Mouse (Mus musculus): ENCODE data around the gene Rpl22l1.
A peak's percentile ranks its signal among the peaks of the same experiment; 100 is the strongest.
"Not testable (repeated sequence)": the region's sequence is repeated elsewhere in the genome, so short reads cannot be mapped to it uniquely, and the experiment has no call there.

The Rpl22l1 gene

DNA sequence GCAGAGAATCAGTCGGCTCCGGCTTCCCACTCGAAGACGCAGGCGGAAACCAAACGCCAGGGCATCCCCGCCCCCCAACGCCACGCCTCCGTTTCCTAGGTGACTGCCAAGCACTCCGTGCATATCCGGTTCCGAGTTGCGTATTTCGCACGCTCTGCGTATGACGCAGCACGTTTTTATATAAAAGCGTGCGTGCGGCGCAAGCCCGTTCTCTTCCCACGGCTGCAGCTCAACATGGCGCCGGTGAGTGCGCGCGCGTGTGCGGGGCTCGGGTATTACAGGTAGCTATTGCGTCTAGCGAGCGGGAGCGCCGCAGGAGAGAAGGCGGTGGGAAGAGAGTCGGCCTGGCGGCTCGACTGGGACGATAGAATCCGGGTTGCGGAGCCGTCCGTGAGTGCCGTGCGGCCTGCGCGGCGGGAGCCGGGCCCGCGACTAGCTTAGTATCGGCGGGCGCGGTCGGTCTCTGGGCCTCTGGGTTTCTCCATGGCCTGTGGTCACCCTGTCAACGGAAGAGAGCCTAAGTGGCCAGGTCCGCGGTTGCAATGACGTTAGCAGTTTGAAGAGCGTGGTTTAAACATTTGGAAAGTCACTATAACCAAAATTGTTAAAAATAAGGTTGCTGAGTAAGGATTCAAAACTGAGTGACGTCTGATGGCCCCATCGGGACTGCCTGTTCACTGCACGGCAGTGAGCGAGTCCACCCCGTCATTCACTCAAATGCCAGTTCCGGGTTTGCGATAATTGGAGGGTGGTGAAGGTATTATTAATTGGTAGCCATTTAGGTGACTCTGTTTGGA lies at the start of gene Rpl22l1:
Gene Rpl22l1, plus strand, starts transcription at position 136 of the 797 bp plus-strand sequence.
- peak; percentile 94 for DNase-seq (ENCODE audit: low spot score)

DNA sequence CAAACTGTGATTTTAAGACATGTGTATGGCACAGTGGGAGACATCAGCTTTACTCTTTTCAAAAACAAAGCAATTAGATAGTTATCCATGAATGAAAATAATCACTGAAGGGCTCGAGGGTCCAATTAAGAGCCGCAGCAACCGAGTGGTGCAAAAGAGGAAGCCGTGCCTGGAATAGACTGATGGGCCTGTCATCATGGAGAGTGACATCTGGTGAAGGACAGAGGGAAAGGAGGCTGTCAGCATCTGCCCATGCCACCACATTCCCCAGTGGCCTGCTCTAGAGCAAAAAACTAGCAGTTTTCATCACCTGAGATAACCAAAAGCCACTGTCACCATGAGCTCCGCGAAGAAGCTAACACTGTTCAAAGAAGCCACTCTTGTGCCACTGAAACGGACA lies 49.8 kb upstream of the Rpl22l1 start:
- no peak for DNase-seq (ENCODE audit: low spot score)

DNA sequence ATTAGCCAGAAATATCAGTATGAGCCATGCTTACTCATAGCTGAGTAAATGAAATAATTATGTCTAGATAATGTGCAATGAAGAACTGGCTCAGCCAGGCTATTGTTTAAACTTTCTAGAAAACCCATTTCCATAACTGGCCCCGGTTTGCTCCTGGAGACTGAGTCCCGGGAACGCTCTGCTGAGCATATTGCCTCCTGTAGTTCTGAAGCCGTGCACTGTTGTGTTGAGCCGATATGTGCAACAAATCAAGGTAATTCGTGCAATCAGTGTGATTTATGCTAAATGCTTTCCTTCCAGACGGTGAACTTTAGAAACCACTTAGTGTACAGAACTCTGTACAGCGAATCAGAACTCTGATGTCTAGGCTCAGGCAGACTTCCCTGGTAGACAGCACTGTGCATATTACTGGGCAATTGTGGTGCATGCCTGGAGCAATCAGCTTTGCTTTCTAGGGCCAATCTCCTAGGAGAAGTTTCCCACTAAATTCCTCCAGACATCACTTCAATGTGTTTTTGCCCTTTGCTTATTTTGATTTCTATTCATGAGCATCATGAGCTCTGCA lies 43.9 kb upstream of the Rpl22l1 start:
- no peak for DNase-seq (ENCODE audit: low spot score)

DNA sequence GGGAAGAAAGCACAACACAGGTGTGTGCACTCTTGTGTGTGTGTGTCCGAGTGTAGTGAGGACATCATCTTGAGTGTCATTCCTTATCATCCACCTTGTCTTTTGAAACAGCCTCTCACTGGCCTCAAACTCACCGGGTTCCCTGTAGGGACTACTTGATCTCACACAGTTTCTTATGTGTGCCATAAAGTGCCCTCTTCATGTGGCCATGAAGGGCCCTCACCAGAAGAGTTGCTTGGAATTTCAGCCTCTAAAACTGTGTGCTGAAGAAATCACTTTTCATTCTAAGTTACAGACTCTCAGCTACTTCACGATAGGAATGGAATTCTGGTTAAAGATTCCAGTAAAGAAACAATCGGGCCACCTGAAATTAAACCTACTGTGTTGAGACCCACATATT lies 38.3 kb upstream of the Rpl22l1 start:
- DNase-seq (ENCODE audit: low spot score), result no peak

DNA sequence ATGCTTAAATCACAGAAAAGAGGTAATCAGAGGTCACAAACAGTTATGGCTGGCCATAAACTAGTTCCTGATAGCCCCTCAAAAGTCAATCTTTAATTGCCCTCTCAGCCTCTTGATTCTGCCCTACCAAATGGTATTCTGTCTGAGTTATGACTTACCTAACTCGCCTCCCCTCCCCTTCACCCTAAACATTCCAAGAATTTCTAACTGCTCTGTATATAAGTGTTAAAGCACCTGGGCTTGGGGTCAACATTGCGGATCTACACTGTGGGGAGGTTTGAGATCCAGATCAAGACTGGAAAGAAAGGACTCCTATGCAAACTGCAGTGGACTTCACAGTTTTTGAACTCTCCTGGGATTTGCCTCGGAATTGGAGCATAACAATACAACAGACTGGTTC lies 37.0 kb upstream of the Rpl22l1 start:
- DNase-seq (ENCODE audit: low spot score), result no peak

DNA sequence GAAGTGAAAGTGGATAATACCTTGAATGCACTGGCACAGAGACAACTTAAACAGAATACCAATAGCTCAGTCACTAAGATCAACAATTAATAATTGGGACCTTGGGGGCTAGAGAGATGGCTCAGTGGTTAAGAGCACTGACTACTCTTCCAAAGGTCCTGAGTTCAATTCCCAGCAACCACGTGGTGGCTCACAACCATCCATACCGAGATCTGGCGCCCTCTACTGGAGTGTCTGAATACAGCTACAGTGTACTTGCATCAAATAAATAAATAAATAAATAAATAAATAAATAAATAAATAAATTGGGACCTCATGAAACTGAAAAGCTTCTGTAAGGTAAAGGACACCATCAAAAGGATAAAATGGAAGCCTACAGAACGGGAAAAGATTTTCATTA lies 32.3 kb upstream of the Rpl22l1 start:
- DNase-seq (ENCODE audit: low spot score), result not testable (repeated sequence)

DNA sequence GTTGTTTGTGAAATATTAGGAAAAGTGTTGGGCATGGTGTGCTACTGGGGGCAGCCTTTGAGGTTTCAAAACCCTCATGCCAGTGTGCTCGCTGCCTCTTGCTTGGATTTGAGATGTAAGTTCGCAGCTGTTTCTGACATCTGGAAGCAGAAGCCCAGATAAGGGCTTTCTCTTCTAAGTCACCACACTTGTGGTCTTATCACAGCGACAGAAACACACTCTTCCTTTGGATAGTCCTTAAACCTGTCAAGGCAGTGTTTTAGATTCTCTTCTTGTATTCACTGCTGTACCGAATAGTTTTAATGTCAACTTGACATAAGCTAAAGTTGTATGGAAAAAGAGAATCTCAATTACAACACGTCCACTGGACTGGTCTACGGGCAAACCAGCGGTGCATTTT lies 29.9 kb upstream of the Rpl22l1 start:
- DNase-seq (ENCODE audit: low spot score), result no peak

DNA sequence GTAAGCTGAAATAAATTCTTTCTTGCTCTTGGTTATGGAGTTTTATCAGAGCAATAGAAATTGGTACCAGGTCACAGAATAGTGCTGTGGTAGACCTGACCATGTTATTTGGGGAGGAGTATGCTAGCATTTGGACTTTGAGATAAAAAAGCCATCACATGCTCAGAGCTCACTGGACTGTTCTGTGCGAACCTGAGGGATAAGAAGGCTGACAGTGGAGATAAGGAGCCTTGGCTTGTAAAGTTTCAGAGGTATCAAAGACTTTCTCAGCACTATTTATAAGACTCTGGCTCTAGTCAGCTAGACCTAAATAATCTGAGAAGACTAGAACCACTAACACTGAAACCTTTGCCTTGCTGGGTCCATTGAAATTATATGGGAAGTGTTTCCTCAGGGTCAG lies 29.3 kb upstream of the Rpl22l1 start:
- no peak for DNase-seq (ENCODE audit: low spot score)

DNA sequence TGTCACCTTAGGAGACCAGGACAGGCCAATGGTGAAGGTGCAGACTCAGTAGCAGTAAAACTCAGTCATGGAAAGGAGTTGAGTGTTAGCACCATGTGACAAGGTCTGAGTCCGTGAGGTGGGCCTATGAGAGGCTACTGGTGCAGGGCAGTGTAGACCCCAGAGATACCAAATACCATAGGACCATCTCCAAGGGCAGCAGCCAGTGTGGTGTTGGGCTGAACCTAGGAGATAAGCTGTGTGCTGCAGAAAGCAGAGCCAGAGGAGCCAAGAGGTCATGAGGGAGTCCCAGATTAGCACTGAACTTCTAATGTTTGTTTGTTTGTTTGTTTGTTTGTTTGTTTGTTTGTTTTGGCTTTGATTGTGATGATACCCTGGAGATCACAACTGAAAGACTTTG lies 28.7 kb upstream of the Rpl22l1 start:
- no peak for DNase-seq (ENCODE audit: low spot score)

DNA sequence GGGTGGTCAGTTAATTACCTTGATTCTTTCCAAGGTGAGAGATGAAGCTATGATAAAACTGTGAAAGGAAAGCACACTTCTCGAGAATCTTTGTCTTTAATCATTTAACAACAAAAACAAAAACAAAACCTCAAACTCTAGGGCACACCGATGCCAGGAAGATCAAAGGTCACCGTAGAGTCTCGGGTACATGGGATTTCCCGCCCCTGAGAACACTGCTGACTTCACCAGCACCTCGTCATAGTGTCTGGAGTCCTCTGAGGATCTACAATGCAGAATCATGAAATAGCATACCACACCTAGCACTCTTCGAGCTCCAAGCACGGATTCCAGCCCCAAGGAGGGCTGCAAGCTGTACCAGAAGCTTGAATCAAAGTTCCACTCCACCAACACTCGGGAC lies 24.7 kb upstream of the Rpl22l1 start:
- DNase-seq (ENCODE audit: low spot score), result no peak

DNA sequence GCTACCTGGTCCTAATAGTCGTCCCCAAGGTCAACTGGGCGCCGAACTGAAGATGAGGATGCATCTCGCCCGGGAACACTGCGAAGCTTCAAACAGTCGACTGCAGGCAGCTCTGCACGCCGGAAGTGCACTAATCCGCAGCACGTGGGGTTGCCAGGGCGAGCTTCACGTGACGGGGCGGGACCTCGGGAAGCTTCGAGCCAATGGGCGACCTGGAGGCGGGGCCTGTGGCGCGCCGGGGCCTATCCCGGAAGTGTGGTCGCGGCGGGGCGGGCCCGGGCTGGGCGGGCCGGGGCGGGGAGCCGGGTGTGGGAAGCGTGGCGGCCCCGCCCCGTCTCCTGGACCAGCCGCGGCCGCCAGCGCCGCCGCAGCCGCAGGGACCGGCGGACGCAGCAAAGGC lies 24.2 kb upstream of the Rpl22l1 start, which contains the start of gene Eif5a2:
Gene Eif5a2, plus strand, starts transcription at position 283 of the 400 bp plus-strand sequence.
- DNase-seq (ENCODE audit: low spot score), result peak; percentile 69

DNA sequence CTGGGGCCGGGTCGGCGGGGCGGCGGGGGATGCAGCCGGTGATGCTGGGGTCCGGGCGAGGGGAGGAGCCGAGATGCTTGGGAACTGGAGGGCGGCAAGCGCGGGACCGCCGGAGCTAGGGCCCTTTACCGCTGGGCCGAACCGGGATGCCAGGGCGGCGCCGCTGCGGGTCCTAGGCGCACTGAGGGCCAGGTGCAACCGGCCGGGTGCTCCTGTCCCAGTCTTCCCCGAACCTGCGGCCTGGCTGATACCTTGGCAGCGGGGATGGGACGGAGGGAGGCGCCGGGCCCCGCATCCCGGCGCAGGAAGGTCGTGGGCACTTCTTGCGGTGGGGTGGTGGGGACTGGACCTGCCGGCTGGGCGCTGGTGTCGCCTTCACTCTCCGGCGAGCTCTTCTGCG lies 23.8 kb upstream of the Rpl22l1 start:
- DNase-seq (ENCODE audit: low spot score), result peak; percentile 6

DNA sequence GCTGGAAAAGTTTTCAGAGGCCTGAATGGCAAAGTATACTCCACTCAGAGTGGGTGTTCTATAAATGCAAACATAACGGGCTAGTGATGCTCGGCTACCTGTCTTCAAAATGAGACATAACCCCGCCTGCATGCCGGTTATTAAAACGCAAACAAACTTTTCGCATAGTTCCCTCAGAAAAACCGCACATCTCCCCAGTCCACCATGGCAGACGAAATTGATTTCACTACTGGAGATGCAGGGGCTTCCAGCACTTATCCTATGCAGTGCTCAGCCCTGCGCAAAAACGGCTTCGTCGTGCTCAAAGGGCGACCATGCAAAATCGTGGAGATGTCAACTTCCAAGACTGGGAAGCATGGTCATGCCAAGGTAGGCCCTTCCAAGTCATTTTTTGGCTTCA lies 23.4 kb upstream of the Rpl22l1 start:
- no peak for DNase-seq (ENCODE audit: low spot score)

DNA sequence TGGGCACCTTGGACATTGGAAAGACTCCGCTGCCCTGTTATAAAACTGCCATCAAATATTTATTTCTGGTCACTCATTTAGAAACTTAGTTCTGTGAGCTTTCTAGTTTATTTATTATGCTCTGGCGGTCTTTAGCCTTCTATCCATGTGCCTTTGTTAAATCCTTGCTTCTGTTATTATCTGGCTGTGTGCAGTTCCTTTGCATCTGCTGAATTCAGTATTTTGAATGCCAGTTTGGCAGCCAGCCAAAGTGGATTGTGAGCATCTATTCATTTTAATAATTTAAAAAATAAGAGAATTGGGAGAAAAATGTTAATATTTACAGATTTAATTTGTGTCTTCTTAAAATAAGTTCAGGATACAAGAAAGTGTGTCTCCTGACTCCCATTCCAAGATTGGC lies 21.1 kb upstream of the Rpl22l1 start:
- DNase-seq (ENCODE audit: low spot score), result no peak

DNA sequence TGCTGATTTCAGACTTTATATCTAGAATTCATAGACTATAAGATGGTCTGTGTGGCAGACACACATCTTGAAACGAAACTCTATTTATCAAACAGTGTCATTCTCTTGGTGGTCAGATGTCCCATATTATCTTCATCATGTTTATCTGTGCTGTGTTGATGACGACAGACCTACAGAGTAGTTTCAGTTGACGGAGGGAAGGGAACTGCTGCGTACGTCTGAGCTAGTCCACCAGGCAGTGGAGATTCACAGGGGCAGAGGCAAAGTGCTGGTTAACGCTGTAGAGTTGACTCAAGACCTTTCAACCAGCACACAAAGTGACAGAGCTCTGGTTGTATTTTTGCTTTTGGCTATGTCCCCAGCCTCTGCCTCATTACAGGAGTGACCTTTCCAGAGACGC lies 10.4 kb upstream of the Rpl22l1 start:
- DNase-seq (ENCODE audit: low spot score), result no peak

DNA sequence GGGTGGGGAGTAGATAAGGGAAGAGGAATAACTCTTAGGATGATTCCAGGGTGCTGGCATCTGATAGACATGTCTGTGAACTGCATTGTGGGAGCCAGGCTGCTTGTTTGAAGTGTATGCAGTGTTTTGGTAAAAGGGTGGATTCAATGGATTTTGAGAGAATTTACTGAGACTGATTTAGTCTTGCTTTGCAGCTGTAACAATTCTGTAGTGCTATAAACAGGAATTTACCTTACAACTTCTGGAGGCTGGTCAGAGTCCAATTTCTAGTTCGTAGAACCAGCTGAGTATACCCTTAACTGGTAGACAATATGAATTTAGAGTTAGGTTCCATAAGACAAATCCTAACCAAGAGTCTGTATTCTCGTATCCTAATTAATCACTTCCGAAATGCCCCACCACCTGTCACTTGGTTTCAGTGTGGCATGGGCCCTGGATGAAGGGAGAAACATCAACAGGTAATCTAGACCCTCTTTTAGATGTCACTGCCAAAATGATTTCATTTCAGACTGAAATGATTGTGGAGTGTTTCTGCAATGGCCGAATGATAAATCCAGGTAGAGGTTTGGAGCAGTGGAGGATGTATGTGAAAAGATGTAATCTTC lies 2.9 kb downstream of the Rpl22l1 start:
- no peak for DNase-seq (ENCODE audit: low spot score)

DNA sequence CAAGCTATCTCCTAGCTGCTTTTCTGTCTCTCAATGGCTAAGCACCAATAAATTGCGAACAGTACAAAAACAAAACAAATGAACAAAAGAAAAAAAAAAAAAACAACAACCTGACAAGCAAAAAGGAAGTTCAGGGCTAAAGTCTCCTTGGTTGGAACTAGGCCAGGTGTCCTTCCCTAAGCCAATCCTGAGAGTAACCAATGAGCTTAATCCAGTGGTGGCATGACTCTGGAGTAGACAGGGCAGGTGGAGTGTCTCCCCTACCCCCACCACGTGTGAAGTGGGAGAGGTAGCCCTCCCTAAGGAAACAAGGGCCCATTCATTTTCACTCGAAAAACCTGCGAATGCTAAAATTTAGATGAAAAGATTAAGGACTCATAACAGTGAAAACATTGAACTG lies 6.2 kb downstream of the Rpl22l1 start:
- no peak for DNase-seq (ENCODE audit: low spot score)

DNA sequence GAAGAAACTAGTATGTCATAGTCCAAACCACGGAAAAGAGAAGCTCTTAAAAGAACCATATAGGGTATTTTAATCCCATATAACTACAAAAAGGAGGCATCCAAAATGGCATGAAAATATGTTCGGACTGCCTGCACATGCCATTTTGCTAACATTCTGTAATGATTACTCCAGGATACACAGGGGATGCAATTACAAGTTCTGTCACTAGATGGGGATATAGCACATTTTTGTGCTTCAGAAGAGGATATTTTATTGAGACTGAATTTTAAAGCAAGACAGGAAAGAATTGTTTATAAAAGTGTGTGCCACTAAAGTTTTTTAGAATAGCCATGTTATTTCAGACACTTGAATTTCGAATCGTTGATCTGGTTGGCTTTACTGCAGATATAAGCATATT lies 9.1 kb downstream of the Rpl22l1 start:
- DNase-seq (ENCODE audit: low spot score), result no peak

DNA sequence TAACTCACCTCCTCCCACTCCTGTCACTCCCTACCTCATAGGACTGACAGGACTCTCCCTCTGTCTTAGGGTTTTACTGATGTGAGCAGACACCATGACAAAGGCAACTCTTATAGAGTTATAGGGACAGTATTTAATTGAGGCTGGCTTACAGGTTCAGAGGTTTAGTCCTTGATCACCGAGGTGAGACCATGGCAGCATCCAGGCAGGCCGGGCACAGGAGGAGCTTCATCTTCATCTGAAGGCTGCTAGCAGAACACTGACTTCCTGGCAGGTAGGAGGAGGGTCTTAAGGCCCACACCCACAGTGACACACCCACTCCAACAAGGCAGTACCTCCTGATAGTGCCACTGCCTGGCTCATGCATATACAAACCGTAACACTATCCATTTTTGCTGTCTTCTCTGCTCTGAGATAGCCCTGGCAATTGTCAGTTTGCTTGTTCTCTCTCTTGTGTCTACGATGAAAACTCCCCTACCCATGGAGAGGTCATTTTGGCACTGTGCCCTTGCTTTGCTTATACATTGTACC lies 10.8 kb downstream of the Rpl22l1 start:
- DNase-seq (ENCODE audit: low spot score), result no peak

DNA sequence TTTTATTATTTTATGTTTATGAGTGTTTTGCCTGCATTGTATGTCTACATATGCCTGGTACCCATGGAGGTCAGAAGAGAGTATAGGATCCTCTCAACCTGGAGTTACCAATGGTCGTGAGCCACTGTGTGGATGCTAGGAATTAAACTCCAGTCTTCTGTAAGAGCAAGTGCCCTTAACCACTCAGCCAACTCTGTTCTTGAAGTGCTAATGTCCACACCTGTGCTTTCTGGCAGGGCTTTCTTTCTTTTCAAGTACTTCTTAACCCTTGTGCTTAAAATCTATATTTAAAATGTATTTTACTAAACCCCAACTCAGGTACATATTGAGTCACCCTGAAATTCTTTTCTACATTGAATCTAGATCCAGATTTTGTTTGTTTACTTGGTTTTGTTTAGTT lies 21.0 kb downstream of the Rpl22l1 start:
- no peak for DNase-seq (ENCODE audit: low spot score)

DNA sequence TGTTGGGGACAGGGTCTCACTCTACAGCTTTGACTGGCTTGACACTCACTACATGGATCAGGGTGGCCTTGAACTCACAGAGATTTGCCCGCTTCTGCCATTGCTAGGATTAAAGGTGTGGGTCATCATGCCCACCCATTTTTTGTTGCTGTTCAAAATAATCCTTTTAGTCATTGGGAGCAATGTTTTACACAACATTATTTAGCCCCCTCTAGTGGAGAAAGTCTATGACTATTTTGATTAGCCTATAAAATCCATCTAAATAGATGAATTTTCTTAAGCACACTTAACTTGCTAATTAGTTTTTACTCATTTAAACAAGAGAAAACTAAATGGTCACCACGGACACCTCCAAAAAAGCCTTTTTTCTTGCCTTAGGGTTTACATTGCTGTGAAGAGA lies 22.4 kb downstream of the Rpl22l1 start:
- no peak for DNase-seq (ENCODE audit: low spot score)

DNA sequence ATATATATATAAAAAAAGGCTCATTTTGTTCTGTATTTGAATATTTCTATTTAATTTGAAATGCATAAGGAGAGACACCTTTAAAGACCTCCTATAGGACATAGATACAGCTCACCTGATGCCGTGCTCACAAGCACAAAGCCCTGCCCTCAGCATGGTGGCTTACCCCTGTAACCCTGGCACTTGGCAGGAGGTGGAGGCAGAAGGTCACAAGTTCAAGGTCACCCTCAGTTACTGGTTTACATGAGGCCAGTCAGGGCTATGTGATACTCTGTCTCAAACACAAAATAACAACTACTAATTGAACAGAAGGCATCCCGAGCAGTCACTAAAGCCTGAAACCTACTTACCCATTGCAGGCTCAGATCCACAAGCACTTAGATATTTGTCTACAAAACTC lies 24.2 kb downstream of the Rpl22l1 start:
- no peak for DNase-seq (ENCODE audit: low spot score)

DNA sequence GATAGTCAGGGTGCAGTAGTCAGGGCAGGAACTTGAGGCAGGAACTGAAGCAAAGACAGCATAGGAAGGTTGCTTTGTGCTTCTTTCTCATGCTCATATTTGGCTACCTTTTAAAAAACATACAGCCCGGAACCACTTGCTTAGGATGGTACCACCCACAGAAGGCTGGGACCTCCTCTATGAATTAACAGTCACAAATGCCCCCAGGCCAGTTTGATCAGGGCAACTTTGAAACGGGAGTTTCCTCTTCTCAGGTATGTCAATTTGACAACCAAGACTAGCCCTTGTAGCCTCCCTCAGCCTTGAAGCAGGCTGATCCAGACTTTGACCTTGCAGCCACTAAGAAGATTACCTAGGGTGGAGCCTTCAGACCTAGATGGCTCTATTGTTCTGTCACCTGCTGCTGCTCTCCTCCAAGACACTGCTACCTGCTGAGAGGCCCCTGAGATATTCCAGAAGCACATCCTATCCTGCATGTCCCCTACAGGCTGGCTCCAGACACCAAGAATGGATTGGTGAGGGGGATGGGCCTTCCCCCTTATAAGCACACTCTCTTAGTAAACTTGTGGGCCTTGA lies 31.6 kb downstream of the Rpl22l1 start:
- no peak for DNase-seq (ENCODE audit: low spot score)
